Mouse (Mus musculus): ENCODE measurements around the gene Ift27.

The Ift27 gene

GRCm38 (mm10) chr15:78173972-78174886, at the start of gene Ift27:
Gene Ift27, minus strand, starts transcription at chr15:78174107.
- peak; percentile 100 for DNase-seq (ENCODE audit: low read depth)

GRCm38 (mm10) chr15:78215269-78215668, 41.4 kb upstream of the Ift27 start:
- peak; percentile 7 for DNase-seq (ENCODE audit: low read depth)

- DNase-seq (ENCODE audit: low read depth): no peak
These were observed 37.5 kb upstream of the Ift27 start for GRCm38 (mm10) chr15:78211367-78211766.

- no peak for DNase-seq (ENCODE audit: low read depth)
These were observed 36.3 kb upstream of the Ift27 start for GRCm38 (mm10) chr15:78210203-78210602.

GRCm38 (mm10) chr15:78206312-78206711, 32.4 kb upstream of the Ift27 start, which contains the start of gene Pvalb:
Gene Pvalb, minus strand, starts transcription at chr15:78206400.
- DNase-seq (ENCODE audit: low read depth): no peak

- DNase-seq (ENCODE audit: low read depth): peak; percentile 26
These were observed 31.3 kb upstream of the Ift27 start for GRCm38 (mm10) chr15:78205192-78205591.

- no peak for DNase-seq (ENCODE audit: low read depth)
These were observed 30.3 kb upstream of the Ift27 start for GRCm38 (mm10) chr15:78204053-78204847.

GRCm38 (mm10) chr15:78195096-78195880, 21.4 kb upstream of the Ift27 start:
- DNase-seq (ENCODE audit: low read depth): no peak

- DNase-seq (ENCODE audit: low read depth): no peak
These were observed 20.4 kb upstream of the Ift27 start for GRCm38 (mm10) chr15:78194320-78194719.

GRCm38 (mm10) chr15:78189636-78190035, 15.7 kb upstream of the Ift27 start:
- DNase-seq (ENCODE audit: low read depth): no peak

- DNase-seq (ENCODE audit: low read depth): no peak
These were observed 14.6 kb upstream of the Ift27 start for GRCm38 (mm10) chr15:78188546-78188945.

- no peak for DNase-seq (ENCODE audit: low read depth)
These were observed 13.0 kb upstream of the Ift27 start for GRCm38 (mm10) chr15:78186906-78187305.

GRCm38 (mm10) chr15:78185609-78186008, 11.7 kb upstream of the Ift27 start:
- DNase-seq (ENCODE audit: low read depth): no peak

GRCm38 (mm10) chr15:78184855-78185254, 10.9 kb upstream of the Ift27 start:
- no peak for DNase-seq (ENCODE audit: low read depth)

GRCm38 (mm10) chr15:78181701-78182405, 7.9 kb upstream of the Ift27 start:
- DNase-seq (ENCODE audit: low read depth): no peak

- DNase-seq (ENCODE audit: low read depth): no peak
These were observed 5.9 kb upstream of the Ift27 start for GRCm38 (mm10) chr15:78179775-78180174.

- peak; percentile 33 for DNase-seq (ENCODE audit: low read depth)
These were observed 4.5 kb upstream of the Ift27 start for GRCm38 (mm10) chr15:78178397-78178796.

GRCm38 (mm10) chr15:78177257-78177656, 3.4 kb upstream of the Ift27 start:
- no peak for DNase-seq (ENCODE audit: low read depth)

- DNase-seq (ENCODE audit: low read depth): no peak
These were observed 959 bp upstream of the Ift27 start for GRCm38 (mm10) chr15:78174887-78175245.

- DNase-seq (ENCODE audit: low read depth): no peak
These were observed 749 bp downstream of the Ift27 start for GRCm38 (mm10) chr15:78172899-78173817.

Data from fibroblast of lung, adult 2 months (primary cell).